ENCODE assay signal across 8 mouse cellular contexts in genomic region chr8:107576702-107577101, GRCm38 (mm10). TPM values are rescaled to one million over a fixed set of nuclear protein-coding genes. Genes with fewer than 3 reads are reported as not detected.
DNase-seq lines count a peak whose midpoint lies in the region; ATAC-seq and TF ChIP-seq lines count a peak whose summit lies in the region.

No protein-coding gene starts in this region.

- POLR2A ChIA-PET in Patski (lab: Charles Lee), result no interaction called here

- 9% methylated on average over 10 of the region's 10 CpGs for WGBS in hindbrain, embryonic 13.5 days

- peaks cover 42% of the 10 kb centered on the region for H3K36me3 ChIP-seq in hindbrain, embryonic 13.5 days

- peak; percentile 44 for DNase-seq in Patski (ENCODE audit: low read depth, low spot score)
- DNase-seq in cerebellum, adult 9-11 months, result peak; percentile 62
- DNase-seq in frontal cortex, postnatal 14 days (ENCODE audit: low spot score in 2 of 2), result peak; percentile 69 to 85
- peak; percentile 83 to 92 for DNase-seq in layer of hippocampus, postnatal 14 days (ENCODE audit: low spot score in 2 of 2)
- peak; percentile 90 for DNase-seq in lung, postnatal 14 days
- DNase-seq in retina, postnatal 7 days (ENCODE audit: low read depth, low spot score), result peak; percentile 82
- DNase-seq in urinary bladder, postnatal 14 days (ENCODE audit: low spot score), result peak; percentile 85

- H3K4me3 ChIP-seq in hindbrain, embryonic 13.5 days, result peak overlapping the region; percentile 3; the same call in 1 of the 2 replicates

- peaks cover 5% of the 10 kb centered on the region for H3K4me1 ChIP-seq in hindbrain, embryonic 13.5 days (replicated peaks)

- peak overlapping the region; percentile 36 for H3K4me2 ChIP-seq in hindbrain, embryonic 13.5 days

- TF ChIP-seq CTCF in Patski (IDR thresholded peaks at IDR 0.05), result peak; percentile 91

- ATAC-seq in Patski, result peak; percentile 75
- peak; percentile 68; the same call in 1 of the 2 replicates for ATAC-seq in hindbrain, embryonic 13.5 days (ENCODE audit: low FRiP score)

- in situ Hi-C loops in Patski (cut with MboI; ENCODE audit: low pct_unique_long_range_greater_than_20kb), result loop anchor here (5.0 to 10.0 kb wide), 4 partner anchors 79 to 472 kb away; no protein-coding TSS in a partner anchor

- CTCF ChIA-PET in Patski (lab: Charles Lee), result interaction anchor here (0.7 to 3.1 kb wide), 10 partner anchors 20 to 131 kb away, joined by 3 to 18 read pairs (median 5); no protein-coding TSS in a partner anchor

- H3K9me3 ChIP-seq in hindbrain, embryonic 13.5 days, result no peaks in the 10 kb centered on the region

- H3K27me3 ChIP-seq in Patski, result no peaks in the 10 kb centered on the region
- no peaks in the 10 kb centered on the region for H3K27me3 ChIP-seq in hindbrain, embryonic 13.5 days

- peak overlapping the region; percentile 74 for H3K27ac ChIP-seq in hindbrain, embryonic 13.5 days

- H3K9ac ChIP-seq in hindbrain, embryonic 13.5 days, result peak overlapping the region; percentile 56; the same call in 1 of the 2 replicates

RNA-seq across cellular contexts. Expression of gene Psmd7, which starts 11.6 kb away (rescaled TPM):
- polyA plus RNA-seq in Patski (2021), result 169 TPM
- 248 and 256 TPM in 2 replicates for polyA plus RNA-seq in hindbrain, embryonic 13.5 days (2015; fragmentation: Nextera tagmentation; extraction: Ambion mirVana)
- 100 to 1,000 TPM; 107 TPM for total RNA-seq in layer of hippocampus, postnatal 14 days (2021)

Comparison
In these comparisons a context has a peak if more than half of its experiments do, and no peak if none do; other contexts are left out.
1. Peak in every context shown above with its lines: DNase-seq, ATAC-seq, H3K4me3 ChIP-seq and H3K27ac ChIP-seq.